Mouse (Mus musculus): Measurements from ENCODE around the gene Sycp3.
A peak's percentile ranks its signal among the peaks of the same experiment; 100 is the strongest.
"Not testable (repeated sequence)": the region's sequence is repeated elsewhere in the genome, so short reads cannot be mapped to it uniquely, and the experiment has no call there.

Gene Sycp3

DNA sequence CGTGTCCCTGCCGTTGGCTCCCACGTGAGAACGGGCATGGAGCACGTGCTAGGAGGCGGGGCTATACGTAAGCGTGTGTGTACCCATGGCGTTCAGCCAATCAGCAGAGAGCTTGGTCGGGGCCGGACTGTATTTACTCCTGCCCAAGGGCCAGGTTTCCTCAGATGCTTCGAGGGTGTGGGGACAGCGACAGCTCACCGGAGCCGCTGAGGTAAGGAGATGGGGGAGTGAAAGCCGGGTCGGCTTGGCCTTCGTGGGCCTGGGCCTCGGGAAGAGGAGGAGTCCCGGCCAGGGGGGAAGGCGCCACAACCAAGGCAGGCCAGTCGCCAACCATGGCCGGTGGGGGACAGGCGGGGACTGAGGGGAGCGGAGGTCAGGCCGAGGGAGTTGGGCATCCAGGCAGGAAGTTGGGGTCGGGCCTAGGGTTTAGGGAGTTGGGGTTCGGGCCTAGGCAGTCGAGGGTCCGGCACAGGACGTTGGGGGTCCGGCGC, at the start of gene Sycp3:
Sycp3 (plus strand) TSS at position 68 of the 491 bp plus-strand sequence.
- no peak for DNase-seq (ENCODE audit: low spot score in 2 of 2)

GRCm38 (mm10) chr10:88409751-88410150, 49.6 kb upstream of the Sycp3 start:
- no peak for DNase-seq (ENCODE audit: low spot score in 2 of 2)

GRCm38 (mm10) chr10:88412290-88412995, 46.9 kb upstream of the Sycp3 start:
- DNase-seq (ENCODE audit: low spot score in 2 of 2): no peak

DNA sequence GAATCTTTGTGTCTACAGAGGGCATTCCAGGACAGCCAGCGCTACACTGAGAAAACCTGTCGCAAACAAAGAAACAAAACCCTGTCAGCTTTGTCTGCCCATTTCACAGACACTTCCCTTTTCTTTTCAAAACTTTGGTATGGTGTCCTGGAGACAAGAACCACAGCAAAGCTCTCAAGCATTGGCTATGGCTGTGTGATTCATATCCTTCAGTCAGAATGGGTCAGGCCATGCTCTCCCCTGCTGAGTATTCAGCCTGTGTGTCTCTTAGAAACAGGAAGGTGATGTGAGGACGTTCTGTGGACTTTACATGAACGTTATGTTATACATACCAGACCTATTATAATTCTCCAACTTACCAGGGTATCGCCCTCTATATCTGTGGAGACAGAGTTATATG, 41.7 kb upstream of the Sycp3 start:
- no peak for DNase-seq (ENCODE audit: low spot score in 2 of 2)

DNA sequence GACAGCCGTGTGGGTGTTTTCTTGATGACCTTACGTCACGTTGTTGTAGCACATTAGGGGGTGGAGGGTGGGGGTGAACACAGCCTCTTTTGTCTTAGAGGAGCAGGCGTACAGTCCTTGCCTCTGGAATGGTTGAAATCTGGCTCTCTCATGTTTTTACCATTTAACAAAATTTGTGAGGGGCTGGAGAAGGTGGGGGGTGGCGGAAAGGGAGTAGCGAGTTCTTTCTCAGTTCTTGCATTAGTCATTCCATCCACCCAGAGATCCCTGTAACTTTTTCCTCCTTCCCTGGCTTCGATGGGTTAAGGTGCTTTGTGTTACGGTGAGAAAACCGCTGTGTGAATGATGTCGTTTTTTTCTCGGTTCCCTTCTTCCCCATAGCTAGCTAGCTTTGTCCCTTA, 39.2 kb upstream of the Sycp3 start:
- no peak for DNase-seq (ENCODE audit: low spot score in 2 of 2)

GRCm38 (mm10) chr10:88420655-88421435, 38.5 kb upstream of the Sycp3 start:
- DNase-seq (ENCODE audit: low spot score in 2 of 2): no peak

GRCm38 (mm10) chr10:88426158-88426816, 33.1 kb upstream of the Sycp3 start:
- DNase-seq (ENCODE audit: low spot score in 2 of 2): peak in 1 of 2 experiments; percentile 58

DNA sequence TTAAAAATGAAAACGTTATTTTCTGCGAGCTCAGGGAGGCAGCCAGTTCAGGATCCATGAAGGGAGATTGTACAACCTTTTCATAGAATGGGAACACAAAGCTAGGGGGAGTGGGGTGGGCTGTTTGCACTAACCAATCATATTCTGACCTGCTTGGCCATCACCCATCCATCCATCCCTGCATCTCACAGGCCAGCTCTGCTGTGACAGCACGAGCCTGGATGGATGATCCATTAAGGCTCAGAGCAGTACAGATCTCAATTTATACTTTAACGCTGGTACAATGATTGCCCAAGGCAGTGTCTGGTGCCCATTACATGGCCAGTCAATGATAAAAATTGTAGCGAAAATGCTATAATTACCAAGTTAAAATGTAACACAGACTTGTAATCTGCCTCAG, 32.5 kb upstream of the Sycp3 start:
- no peak for DNase-seq (ENCODE audit: low spot score in 2 of 2)

- no peak for DNase-seq (ENCODE audit: low spot score in 2 of 2)
Measured at GRCm38 (mm10) chr10:88427998-88428397, 31.4 kb upstream of the Sycp3 start.

DNA sequence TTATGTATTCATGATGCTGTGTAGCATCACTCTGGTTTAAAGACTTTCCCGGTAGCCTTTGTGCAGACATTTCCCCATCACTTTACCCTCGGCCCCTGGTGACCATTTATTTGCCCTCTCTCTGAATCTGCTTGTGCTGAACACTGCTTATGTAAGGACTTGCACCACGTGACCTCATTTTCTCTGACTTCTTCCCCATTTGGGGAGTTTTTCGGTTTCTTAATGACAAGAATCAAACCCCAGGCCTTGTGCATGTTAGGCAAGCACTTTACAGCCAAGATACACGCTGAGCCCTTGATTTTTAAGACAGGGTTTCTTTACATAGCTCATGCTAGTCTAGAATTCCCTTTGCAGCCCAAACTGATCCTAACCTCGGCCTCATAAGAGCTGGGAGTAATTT, 18.1 kb upstream of the Sycp3 start:
- DNase-seq (ENCODE audit: low spot score in 2 of 2): no peak

GRCm38 (mm10) chr10:88451221-88451620, 8.1 kb upstream of the Sycp3 start:
- peak; percentile 24 to 61 for DNase-seq (ENCODE audit: low spot score in 2 of 2)

GRCm38 (mm10) chr10:88451990-88452389, 7.4 kb upstream of the Sycp3 start:
- no peak for DNase-seq (ENCODE audit: low spot score in 2 of 2)

DNA sequence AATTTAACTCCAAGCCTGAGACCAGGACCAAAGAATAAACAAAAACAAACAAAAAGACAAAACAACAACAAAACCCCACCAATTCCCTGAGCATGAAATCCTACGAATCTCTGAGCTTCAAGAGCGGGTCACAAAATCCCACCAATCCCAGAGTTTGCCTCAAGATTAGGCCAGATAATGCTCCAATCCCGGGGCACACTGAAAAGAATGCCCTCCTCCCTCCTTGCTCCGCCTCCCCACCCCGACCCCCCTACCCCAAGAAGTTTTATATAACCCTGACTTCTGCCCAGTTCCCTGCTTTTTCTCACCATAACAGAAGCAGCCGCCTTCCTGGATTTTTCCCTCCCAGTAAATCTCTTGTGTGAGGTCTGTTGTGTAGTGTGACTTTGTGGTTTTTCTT, 1.6 kb upstream of the Sycp3 start:
- DNase-seq (ENCODE audit: low spot score in 2 of 2): no peak

- DNase-seq (ENCODE audit: low spot score in 2 of 2): no peak
Measured at GRCm38 (mm10) chr10:88460122-88460820, 902 bp downstream of the Sycp3 start.

GRCm38 (mm10) chr10:88482866-88483265, 23.5 kb downstream of the Sycp3 start:
- not testable (repeated sequence) for DNase-seq (ENCODE audit: low spot score in 2 of 2)

DNA sequence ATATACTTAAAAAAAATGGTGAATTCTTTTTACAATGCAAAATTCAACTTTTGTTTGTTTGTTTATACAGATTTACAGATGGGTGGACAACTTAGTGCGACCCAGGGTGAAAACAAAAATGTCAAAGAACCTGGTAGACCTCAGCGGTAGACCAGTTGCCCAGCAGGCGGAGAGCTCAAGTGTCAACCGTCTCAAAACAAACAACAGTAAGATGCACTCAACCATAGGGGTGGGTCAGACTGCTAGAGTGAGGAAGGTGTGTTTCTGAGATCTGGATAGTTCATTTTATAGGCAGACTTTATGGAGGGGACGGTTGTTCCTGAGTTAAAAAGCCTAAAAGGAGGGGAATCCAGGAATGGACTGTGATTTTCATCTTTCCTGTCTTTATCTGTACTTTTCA, 29.3 kb downstream of the Sycp3 start:
- DNase-seq (ENCODE audit: low spot score in 2 of 2): no peak

DNA sequence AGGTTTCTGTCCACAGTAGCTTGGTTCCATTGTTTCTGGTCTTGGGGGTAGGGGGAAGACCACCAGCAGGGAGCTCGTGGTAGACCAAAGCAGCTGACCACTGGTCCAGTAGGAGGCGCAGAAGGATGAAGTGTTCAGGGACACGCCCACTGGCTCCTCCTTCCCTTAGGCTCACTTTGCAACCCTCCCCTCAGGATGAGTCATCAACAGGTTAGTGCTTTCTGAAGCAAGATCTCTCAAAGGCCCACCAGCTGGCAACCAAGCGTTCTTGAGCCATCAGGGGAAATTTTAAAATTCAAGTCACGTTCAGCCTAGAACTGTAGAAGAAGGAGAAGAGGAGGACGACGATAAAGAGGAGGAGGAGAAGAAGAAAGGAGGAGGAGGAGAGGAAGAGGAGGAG, 32.3 kb downstream of the Sycp3 start:
- DNase-seq (ENCODE audit: low spot score in 2 of 2): no peak

GRCm38 (mm10) chr10:88492658-88493057, 33.3 kb downstream of the Sycp3 start:
- DNase-seq (ENCODE audit: low spot score in 2 of 2): no peak

DNA sequence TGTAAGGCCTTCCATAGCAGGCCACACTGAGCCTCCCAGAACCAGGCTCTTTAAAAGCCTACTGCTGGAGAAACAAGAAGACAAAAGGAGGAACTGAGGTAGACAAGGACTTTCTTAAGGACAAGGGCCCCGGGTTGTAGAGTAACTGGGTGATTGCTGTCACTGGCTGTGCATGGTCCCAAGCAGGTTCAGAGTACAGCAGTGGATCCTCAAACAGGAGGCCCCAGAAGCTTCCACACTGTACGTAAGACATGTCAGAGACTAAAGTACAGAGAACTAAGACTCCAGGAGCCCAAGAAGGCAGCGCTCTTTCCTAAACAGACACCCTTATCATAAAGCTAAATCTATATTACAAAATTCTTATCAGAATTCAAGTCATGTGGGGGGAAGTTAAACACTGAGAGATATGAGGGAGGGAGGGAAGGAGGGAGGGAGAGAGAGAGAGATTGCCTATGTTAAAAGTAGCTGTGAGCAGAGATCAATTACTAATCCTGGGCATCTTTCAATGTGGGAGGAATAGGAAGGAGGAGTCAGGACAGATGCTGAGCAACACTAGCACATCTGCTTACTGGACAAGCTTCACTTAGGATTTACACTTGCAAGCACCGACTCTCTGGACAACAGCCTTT, 35.7 kb downstream of the Sycp3 start:
- DNase-seq (ENCODE audit: low spot score in 2 of 2): no peak

DNA sequence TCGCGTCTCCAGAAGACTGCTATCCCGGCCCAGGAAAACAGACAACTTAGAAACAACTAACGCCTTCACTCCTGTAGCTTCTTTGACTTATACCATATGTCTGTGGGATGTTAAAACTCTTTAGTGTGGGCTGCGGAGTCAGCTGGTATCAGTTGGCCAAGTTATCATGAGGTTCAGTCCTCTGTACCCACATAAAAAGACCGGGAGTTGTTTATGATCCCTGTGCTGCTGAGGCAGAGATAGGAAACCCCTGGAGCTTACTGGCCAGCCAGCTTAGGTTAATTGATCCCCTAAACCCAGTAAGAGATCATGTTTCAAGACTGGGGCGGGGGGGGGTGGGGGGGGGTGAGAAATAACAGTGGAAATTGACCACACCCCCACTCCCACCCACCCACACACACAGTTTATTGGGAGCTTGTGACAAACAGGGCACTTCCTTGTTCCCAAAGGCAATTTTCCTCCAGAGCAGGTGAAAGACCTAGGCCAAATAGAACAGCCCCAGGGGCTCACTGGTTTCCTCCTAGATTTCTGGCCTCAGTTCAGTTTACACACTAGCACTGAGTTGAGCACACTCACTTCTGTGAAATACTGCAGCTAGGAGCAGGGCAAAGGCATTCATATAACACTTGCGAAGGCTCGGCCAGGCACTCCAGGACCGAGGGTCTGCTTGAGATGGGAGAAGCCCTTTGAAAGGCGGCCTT, 37.6 kb downstream of the Sycp3 start:
- DNase-seq (ENCODE audit: low spot score in 2 of 2): no peak

- DNase-seq (ENCODE audit: low spot score in 2 of 2): no peak
Measured at GRCm38 (mm10) chr10:88499993-88500392, 40.6 kb downstream of the Sycp3 start.

Measured in frontal cortex, postnatal 36 days (tissue).